Mouse (Mus musculus): Measurements from ENCODE around the gene Abcg4. TPM values are rescaled to one million over a fixed set of nuclear protein-coding genes. Genes with fewer than 3 reads are reported as not detected.
A peak's percentile ranks its signal among the peaks of the same experiment; 100 is the strongest.
"Not testable (repeated sequence)": the region's sequence is repeated elsewhere in the genome, so short reads cannot be mapped to it uniquely, and the experiment has no call there.

The Abcg4 gene
- polyA plus RNA-seq, 1 experiment from 2014 or later = 3.3 TPM

DNA sequence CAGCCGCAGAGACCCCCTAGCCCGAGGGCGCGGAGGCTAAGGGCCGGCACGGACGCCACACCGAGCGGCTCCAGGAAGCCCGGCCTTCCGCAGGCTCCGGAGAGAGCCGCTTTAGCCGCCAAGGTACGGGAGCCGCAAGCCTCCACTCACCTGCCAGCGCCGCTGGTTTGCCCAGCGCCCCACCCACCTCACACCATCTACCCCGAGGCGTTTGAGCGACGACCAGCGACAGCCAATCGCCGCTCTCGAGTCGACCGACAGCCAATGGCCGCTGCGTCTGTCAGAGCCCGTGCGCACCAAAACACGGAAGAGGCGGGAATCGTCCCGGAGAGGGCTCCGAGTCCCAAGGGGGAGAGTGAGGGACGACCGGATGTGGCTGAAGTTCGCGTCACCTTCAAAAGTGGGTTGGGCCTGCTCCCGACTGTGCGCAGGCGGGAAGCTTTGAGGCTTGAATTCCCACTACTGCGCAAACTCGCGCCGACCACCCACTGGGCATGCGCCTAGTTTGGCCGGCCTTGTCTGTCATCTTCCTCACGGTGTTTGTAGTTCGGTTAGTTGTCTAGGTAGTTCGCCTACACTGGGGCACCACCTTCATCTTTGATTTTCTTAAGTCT is 17.2 kb upstream of the Abcg4 start, which contains the start of gene Hinfp:
Hinfp (minus strand) TSS at position 206 of the 614 bp plus-strand sequence.
- Histone ChIP-seq H3K27ac (ENCODE audit: low read depth, low read length) (peak within 1 kb of the TSS; percentile 63), H3K9me3 (replicated peaks; ENCODE audit: control insufficient read depth, low read length) (no peaks in the 10 kb centered on the region), H3K36me3 (ENCODE audit: control insufficient read depth, insufficient read depth, low read length) (peaks cover 17% of the 10 kb centered on the region), H3K4me1 (ENCODE audit: control insufficient read depth, insufficient read depth, low read length) (peaks cover 6% of the 10 kb centered on the region; the same call in 1 of the 2 replicates), H3K4me2 (peak within 1 kb of the TSS; percentile 87), H3K4me3 (ENCODE audit: low read depth, low read length) (peak within 1 kb of the TSS; percentile 97), H3K27me3 (ENCODE audit: control insufficient read depth, insufficient read depth, low read length) (no peaks in the 10 kb centered on the region), H3K9ac (ENCODE audit: low read depth, low read length) (peak within 1 kb of the TSS; percentile 95)
- WGBS (ENCODE audit: insufficient replicate concordance) = under 1% methylated on average over 54 of the region's 54 CpGs
- peak; percentile 97 for ATAC-seq (replicated peaks; ENCODE audit: insufficient number of reproducible peaks, low FRiP score, low TSS enrichment)

DNA sequence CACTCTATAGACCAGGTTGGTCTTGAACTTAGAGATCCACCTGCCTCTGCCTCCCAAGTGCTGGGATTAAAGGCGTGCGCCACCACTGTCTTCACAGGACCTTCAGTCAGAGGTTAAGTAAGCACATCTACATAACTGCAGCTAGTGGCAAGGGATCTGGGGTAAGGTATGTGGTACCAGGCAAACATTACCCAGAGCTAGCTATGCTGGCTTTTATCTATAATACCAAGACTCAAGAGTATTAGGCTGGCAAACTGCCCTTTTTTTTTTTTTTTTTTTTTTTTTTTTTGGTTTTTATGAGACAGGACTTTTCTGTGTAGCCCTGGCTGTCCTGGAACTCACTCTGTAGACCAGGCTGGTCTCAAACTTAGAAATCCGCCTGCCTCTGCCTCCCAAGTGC is 11.6 kb upstream of the Abcg4 start:
- not testable (repeated sequence) for ATAC-seq (replicated peaks; ENCODE audit: insufficient number of reproducible peaks, low FRiP score, low TSS enrichment); H3K4me2 ChIP-seq; H3K4me3 ChIP-seq (ENCODE audit: low read depth, low read length); H3K27me3 ChIP-seq (ENCODE audit: control insufficient read depth, insufficient read depth, low read length); H3K9me3 ChIP-seq (replicated peaks; ENCODE audit: control insufficient read depth, low read length); H3K27ac ChIP-seq (ENCODE audit: low read depth, low read length); H3K9ac ChIP-seq (ENCODE audit: low read depth, low read length); H3K4me1 ChIP-seq (ENCODE audit: control insufficient read depth, insufficient read depth, low read length)
- H3K36me3 ChIP-seq (ENCODE audit: control insufficient read depth, insufficient read depth, low read length) = peaks cover 42% of the 10 kb centered on the region
- 93% methylated on average over 3 of the region's 3 CpGs for WGBS (ENCODE audit: insufficient replicate concordance)

DNA sequence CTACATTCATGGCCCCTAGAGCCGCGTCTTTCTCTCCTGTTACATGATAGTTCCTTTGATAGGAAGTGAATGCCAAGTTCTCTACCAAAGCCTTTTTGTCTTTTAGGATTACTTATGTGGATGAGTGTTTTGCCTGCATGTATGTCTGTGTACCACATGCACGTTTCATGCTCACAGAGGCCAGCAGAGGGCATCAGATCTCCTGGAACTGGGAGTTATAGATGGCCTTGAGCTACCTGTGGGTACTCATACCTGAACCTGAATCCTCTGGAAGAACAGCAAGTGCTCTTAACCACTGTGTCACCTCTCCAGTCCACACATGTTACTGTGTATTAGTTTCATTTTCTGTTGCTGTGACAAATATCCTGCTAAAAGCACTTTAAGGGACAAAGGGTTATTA is 4.1 kb upstream of the Abcg4 start:
- H3K4me3 ChIP-seq (ENCODE audit: low read depth, low read length) = no peak overlapping the region
- no peak overlapping the region for H3K4me2 ChIP-seq
- 63% methylated on average over 3 of the region's 3 CpGs for WGBS (ENCODE audit: insufficient replicate concordance)
- peaks cover 4% of the 10 kb centered on the region for H3K27me3 ChIP-seq (ENCODE audit: control insufficient read depth, insufficient read depth, low read length)
- no peak for ATAC-seq (replicated peaks; ENCODE audit: insufficient number of reproducible peaks, low FRiP score, low TSS enrichment)
- H3K9ac ChIP-seq (ENCODE audit: low read depth, low read length) = no peak overlapping the region
- H3K27ac ChIP-seq (ENCODE audit: low read depth, low read length) = no peak overlapping the region
- peaks cover 15% of the 10 kb centered on the region for H3K4me1 ChIP-seq (ENCODE audit: control insufficient read depth, insufficient read depth, low read length)
- no peaks in the 10 kb centered on the region for H3K9me3 ChIP-seq (replicated peaks; ENCODE audit: control insufficient read depth, low read length)
- H3K36me3 ChIP-seq (ENCODE audit: control insufficient read depth, insufficient read depth, low read length) = peaks cover 33% of the 10 kb centered on the region

DNA sequence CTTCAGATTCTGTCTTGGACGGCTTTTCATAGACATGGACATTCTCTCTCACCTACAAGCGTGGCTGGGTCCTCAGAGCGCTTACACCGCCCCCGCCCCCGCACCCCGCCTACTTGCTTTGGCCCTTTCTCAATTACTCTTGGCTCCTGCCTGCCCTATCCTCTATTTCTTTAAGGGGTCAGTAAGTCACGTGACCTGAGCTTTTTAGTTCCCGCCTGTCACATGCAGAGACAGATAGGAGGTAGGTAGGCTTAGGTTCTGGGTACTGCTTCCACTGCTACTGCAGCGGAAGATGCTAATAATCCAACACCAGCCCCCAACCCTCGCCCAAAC is 510 bp upstream of the Abcg4 start:
- Histone ChIP-seq H3K9ac (ENCODE audit: low read depth, low read length) (0 out of 2 replicates have a peak overlapping the region, but pooled peaks have one; percentile 0), H3K4me3 (ENCODE audit: low read depth, low read length) (peak overlapping the region; percentile 4; the same call in 1 of the 2 replicates), H3K9me3 (replicated peaks; ENCODE audit: control insufficient read depth, low read length) (no peaks in the 10 kb centered on the region), H3K4me2 (peak overlapping the region; percentile 98), H3K27ac (ENCODE audit: low read depth, low read length) (peak overlapping the region; percentile 72), H3K36me3 (ENCODE audit: control insufficient read depth, insufficient read depth, low read length) (peaks cover 15% of the 10 kb centered on the region), H3K4me1 (ENCODE audit: control insufficient read depth, insufficient read depth, low read length) (peaks cover 21% of the 10 kb centered on the region), H3K27me3 (ENCODE audit: control insufficient read depth, insufficient read depth, low read length) (peaks cover 11% of the 10 kb centered on the region)
- WGBS (ENCODE audit: insufficient replicate concordance) = 6% methylated on average over 11 of the region's 11 CpGs
- peak; percentile 40 for ATAC-seq (replicated peaks; ENCODE audit: insufficient number of reproducible peaks, low FRiP score, low TSS enrichment)

DNA sequence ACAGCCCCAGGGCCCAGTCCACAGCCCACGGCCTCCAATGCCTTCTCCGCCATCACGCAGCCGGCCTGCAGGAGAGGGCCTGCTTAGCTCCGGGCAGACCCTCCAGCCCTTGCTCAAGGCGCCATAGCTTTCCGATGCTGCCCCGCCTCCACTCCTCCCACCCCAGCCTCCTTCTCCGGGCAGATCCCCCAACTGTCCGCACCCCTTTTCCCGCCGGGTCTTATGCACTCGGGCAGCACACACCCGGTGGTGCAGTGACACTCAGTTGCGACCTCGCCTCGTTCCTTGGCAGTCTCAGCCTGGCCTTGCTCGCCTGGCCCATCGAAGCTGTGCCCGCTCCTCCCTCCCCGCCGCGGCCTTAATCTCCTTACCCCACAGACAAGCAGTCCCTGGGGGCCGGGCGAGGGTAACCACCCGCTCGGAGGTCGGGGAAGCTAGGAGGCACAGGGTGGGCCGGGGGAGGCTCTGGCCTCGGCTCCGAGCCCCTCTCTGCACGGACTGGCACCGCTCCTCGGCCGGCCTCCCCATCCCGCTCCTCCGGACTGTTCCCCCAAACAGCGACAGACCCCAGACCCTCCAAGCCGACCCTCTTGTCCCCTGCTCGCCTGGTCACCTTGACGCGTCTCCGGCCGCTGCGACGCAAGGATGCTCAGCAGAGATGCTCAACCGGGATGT is 877 bp downstream of the Abcg4 start:
- Histone ChIP-seq H3K9me3 (replicated peaks; ENCODE audit: control insufficient read depth, low read length) (no peaks in the 10 kb centered on the region), H3K4me1 (ENCODE audit: control insufficient read depth, insufficient read depth, low read length) (peaks cover 21% of the 10 kb centered on the region), H3K27me3 (ENCODE audit: control insufficient read depth, insufficient read depth, low read length) (peaks cover 11% of the 10 kb centered on the region), H3K4me2 (peak overlapping the region; percentile 98), H3K36me3 (ENCODE audit: control insufficient read depth, insufficient read depth, low read length) (peaks cover 3% of the 10 kb centered on the region), H3K4me3 (ENCODE audit: low read depth, low read length) (peak overlapping the region; percentile 72), H3K9ac (ENCODE audit: low read depth, low read length) (peak overlapping the region; percentile 81), H3K27ac (ENCODE audit: low read depth, low read length) (peak overlapping the region; percentile 72)
- WGBS (ENCODE audit: insufficient replicate concordance) = under 1% methylated on average over 44 of the region's 47 CpGs
- ATAC-seq (replicated peaks; ENCODE audit: insufficient number of reproducible peaks, low FRiP score, low TSS enrichment) = peak; percentile 28

DNA sequence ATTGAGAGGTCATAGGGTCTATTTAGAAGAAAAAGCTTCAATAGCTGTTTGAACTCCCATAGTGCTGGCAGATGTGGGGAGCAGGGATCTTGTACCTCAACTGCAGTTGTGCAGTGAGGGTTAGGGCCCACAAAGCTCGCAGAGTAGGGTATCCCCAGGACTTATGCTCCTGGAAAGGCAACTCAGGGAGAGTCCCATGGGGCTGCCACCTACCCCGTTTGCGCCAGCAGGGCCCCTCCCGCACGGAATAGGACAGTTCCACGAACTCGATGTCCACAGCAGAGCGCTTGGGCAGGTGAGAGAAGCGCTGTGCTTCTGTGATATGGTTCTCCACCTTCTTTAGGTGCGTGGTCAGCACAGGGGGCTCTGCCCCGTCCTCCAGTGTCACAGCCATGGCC is 1.4 kb downstream of the Abcg4 start:
- Histone ChIP-seq H3K9ac (ENCODE audit: low read depth, low read length) (peak overlapping the region; percentile 81), H3K9me3 (replicated peaks; ENCODE audit: control insufficient read depth, low read length) (no peaks in the 10 kb centered on the region)

DNA sequence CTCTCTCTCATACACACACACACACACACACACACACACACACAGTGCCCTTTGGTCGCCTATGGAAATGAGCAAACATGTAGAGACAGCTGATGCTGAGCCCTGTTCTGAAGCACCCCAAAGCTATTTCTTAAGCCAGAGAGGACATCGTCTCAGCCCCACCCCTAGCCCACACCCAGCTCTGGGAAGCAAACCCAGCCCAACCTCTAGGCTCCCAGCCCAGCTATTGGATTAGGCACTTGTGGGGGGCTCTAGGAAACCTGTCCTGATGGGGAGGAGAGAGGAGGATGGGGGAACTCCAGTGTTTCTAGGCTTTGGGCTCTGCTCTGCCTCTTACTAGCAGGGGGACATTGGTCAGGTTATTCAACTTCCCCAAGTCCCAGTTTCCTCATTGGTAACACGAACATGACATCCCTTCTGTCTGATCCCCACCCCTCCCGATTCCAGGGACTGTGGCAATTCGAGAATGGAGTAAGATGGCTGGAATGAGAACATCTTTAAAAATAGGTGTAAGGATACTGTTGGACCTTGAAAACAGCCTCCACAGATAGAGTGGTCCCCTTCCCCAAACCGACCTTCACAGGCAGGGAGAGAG is 2.1 kb downstream of the Abcg4 start:
- Histone ChIP-seq H3K4me3 (ENCODE audit: low read depth, low read length) (peak overlapping the region; percentile 72), H3K4me1 (ENCODE audit: control insufficient read depth, insufficient read depth, low read length) (peaks cover 21% of the 10 kb centered on the region), H3K9ac (ENCODE audit: low read depth, low read length) (peak overlapping the region; percentile 36), H3K4me2 (peak overlapping the region; percentile 48), H3K27ac (ENCODE audit: low read depth, low read length) (no peak overlapping the region), H3K36me3 (ENCODE audit: control insufficient read depth, insufficient read depth, low read length) (peaks cover 1% of the 10 kb centered on the region; the same call in 1 of the 2 replicates), H3K9me3 (replicated peaks; ENCODE audit: control insufficient read depth, low read length) (no peaks in the 10 kb centered on the region), H3K27me3 (ENCODE audit: control insufficient read depth, insufficient read depth, low read length) (peaks cover 11% of the 10 kb centered on the region)
- no peak; the same call in 1 of the 2 replicates for ATAC-seq (replicated peaks; ENCODE audit: insufficient number of reproducible peaks, low FRiP score, low TSS enrichment)
- WGBS (ENCODE audit: insufficient replicate concordance) = 16% methylated on average over 6 of the region's 6 CpGs

More for the DNA sequence above, 1.4 kb downstream of the Abcg4 start:
- 10% methylated on average over 11 of the region's 11 CpGs for WGBS (ENCODE audit: insufficient replicate concordance)
- ATAC-seq (replicated peaks; ENCODE audit: insufficient number of reproducible peaks, low FRiP score, low TSS enrichment) = peak; percentile 1; the same call in 1 of the 2 replicates
- peaks cover 11% of the 10 kb centered on the region for H3K27me3 ChIP-seq (ENCODE audit: control insufficient read depth, insufficient read depth, low read length)
- H3K36me3 ChIP-seq (ENCODE audit: control insufficient read depth, insufficient read depth, low read length) = peaks cover 3% of the 10 kb centered on the region; the same call in 1 of the 2 replicates
- H3K4me2 ChIP-seq = peak overlapping the region; percentile 98
- peak overlapping the region; percentile 72 for H3K4me3 ChIP-seq (ENCODE audit: low read depth, low read length)
- H3K4me1 ChIP-seq (ENCODE audit: control insufficient read depth, insufficient read depth, low read length) = peaks cover 21% of the 10 kb centered on the region
- H3K27ac ChIP-seq (ENCODE audit: low read depth, low read length) = peak overlapping the region; percentile 72; the same call in 1 of the 2 replicates

DNA sequence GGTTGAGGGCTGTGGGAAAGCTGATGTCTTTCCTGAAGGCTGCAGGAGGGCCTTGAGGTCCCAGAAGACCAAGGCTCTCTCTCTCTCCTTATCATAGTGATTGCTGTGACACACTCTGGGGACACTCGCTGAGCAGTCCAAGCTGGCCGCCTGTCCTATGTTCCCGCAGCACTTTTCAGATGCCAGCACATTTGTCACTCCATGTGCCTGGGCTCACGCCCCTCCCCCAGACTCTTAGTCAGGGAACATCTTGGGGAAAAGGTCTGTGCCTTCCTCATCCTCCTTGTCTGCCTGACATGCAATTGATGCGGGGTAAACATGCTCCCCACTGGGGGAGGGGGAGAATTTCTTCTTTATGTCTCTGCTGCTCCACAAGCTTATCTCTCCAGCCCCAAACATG is 5.2 kb downstream of the Abcg4 start:
- no peak overlapping the region for H3K27ac ChIP-seq (ENCODE audit: low read depth, low read length)
- no peak overlapping the region for H3K9ac ChIP-seq (ENCODE audit: low read depth, low read length)
- ATAC-seq (replicated peaks; ENCODE audit: insufficient number of reproducible peaks, low FRiP score, low TSS enrichment) = no peak

More for the DNA sequence above, 5.2 kb downstream of the Abcg4 start:
- H3K27me3 ChIP-seq (ENCODE audit: control insufficient read depth, insufficient read depth, low read length) = peaks cover 11% of the 10 kb centered on the region
- peaks cover 12% of the 10 kb centered on the region; the same call in 1 of the 2 replicates for H3K4me1 ChIP-seq (ENCODE audit: control insufficient read depth, insufficient read depth, low read length)
- H3K36me3 ChIP-seq (ENCODE audit: control insufficient read depth, insufficient read depth, low read length) = no peaks in the 10 kb centered on the region
- H3K4me3 ChIP-seq (ENCODE audit: low read depth, low read length) = no peak overlapping the region
- no peaks in the 10 kb centered on the region for H3K9me3 ChIP-seq (replicated peaks; ENCODE audit: control insufficient read depth, low read length)
- 38% methylated on average over 5 of the region's 5 CpGs for WGBS (ENCODE audit: insufficient replicate concordance)
- no peak overlapping the region for H3K4me2 ChIP-seq
